Mouse (Mus musculus) hematopoietic stem cell, adult 5-6 weeks (primary cell): ENCODE data around the gene Zfp764. TPM values are rescaled to one million over a fixed set of nuclear protein-coding genes. Genes with fewer than 3 reads are reported as not detected.

Source experiments
- ATAC-seq, 2 experiments: fragments of 125-278 bp in 1 of 2; replicated peaks in 1 of 2; 2 replicates each; pipeline ENCODE4 v1.8.0; 2016 to 2017; ENCODE audit warnings: inconsistent platforms in 2 of 2, mild to moderate bottlenecking in 2 of 2, moderate number of reproducible peaks in 2 of 2, low read depth in 1 of 2, moderate TSS enrichment in 1 of 2; ENCODE audit not compliant: low FRiP score in 2 of 2, poor library complexity in 2 of 2, severe bottlenecking in 2 of 2, insufficient read depth in 1 of 2, low TSS enrichment in 1 of 2
- total RNA-seq: library from RNA; stranded (forward); fragments of 172-1452, 232-1000 nt; gene quantifications from 2 replicates; pipeline ENCODE4 v1.2.3, GENCODE M21; 2017

The Zfp764 gene
- total RNA-seq, 1 experiment from 2014 or later, result 13.9 TPM

DNA sequence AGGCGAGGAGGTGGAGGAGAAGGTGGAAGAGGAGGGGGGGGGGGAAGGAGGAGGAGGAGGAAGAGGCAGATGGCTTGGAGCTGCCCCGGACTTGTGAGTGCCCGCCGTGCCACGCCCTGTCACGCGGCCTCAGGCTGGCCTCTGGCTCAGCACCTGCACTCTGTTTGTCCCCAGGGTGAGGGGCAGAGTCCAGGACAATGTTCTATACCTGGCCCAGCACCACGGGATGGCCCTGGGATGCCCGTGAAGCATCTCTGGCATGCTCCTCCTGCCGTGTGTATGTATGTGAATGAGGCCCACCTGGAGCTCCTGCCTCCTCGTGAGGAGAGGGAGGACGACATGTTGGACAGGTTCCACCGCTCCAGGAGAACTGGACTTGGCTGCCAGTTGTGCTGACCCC lies 45.2 kb downstream of the Zfp764 start:
- no peak for ATAC-seq

DNA sequence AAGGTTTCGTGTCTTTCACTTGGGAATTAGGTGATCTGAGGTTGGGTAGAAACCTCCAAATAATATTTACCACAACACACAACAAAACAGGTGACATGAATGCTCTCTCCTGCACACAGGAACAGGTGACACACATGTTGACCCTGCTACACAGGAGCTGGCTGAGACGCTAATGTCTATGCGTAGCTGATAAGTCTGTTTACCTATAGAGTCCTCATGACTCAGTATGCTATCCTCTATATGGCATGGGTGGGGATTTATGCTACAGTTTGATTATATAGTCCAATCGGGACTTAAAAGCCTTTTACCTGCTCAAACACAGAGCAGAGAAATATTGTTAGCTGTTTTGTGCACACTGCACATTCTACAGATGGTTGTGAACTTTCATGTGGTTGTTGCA lies 46.4 kb downstream of the Zfp764 start:
- no peak for ATAC-seq

DNA sequence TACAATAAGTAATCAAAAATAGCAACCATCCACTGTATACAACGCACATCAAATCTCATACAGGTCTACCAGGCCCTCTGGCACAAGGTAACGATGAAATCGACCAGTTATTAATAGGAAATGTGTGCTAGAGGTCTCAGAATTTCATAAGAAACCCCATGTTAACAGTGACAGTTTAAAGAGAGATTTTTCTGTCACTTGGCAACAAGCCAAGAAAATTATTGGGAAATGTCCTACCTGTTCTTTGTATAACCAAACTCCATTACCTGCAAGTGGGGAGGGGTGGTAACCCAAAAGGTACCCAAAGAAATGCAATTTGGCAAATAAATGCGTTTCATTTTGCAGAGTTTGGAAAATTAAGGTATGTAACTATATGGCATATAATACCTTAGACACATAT lies 48.1 kb downstream of the Zfp764 start:
- ATAC-seq, result no peak

DNA sequence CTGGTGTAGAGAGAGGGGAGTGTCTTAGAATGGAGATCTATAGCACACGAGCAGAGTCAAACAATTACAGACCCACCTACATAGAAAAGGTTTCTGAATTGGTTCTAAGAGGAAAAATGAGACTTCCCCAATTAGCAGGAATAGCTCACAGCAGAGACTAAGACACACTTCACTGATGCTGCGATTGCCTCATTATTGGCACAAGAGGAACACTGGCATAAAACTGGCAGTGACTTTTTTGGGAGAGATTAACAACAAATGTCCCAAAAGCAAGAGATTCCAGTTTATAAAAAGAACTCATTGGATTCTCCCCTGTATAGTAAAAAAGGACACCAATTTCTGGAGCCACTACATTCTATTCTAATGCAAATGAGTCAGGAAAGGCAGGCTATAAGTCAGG lies 48.8 kb downstream of the Zfp764 start:
- no peak for ATAC-seq

DNA sequence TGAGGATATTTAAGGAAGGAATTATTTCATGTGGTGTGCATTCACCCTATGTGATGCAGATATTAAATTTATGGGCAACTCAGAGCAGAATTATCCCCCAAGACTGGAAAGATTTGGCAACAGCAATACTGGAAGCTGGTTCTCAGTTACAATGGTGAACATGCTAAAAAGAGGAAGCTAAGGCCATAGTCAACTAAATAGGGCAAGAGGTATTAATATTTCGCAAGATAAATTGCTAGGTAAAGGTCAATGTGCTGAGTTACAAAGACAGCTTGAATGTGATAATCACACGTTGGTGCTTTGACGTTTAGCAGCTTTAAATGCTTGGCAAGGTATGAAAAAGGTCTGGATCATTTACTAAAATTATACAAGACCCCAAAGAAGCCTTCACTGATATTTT lies 50.8 kb downstream of the Zfp764 start:
- ATAC-seq, result no peak

Other genes with a start within 250 kb of the Zfp764 start
- 32.0 and 63.9 TPM in 2 replicates for gene Cd2bp2, start 210.8 kb downstream of the Zfp764 start, total RNA-seq
- gene Tbc1d10b, start 198.4 kb downstream of the Zfp764 start, total RNA-seq, result 33.2 and 36.4 TPM in 2 replicates
- gene Mylpf, start 197.9 kb downstream of the Zfp764 start, total RNA-seq, result 8.3 and 23.4 TPM in 2 replicates
- 19.8 and 29.2 TPM in 2 replicates for gene Zfp553, start 173.8 kb downstream of the Zfp764 start, total RNA-seq
- 145 and 165 TPM in 2 replicates for gene Sept1, start 173.7 kb downstream of the Zfp764 start, total RNA-seq
- 3.9 and 10.2 TPM in 2 replicates for gene Zfp771, start 162.5 kb downstream of the Zfp764 start, total RNA-seq
- 59.0 and 60.5 TPM in 2 replicates for gene Dctpp1, start 146.1 kb downstream of the Zfp764 start, total RNA-seq
- 76.8 and 79.8 TPM in 2 replicates for gene Sephs2, start 132.8 kb downstream of the Zfp764 start, total RNA-seq
- 13.7 and 23.1 TPM in 2 replicates for gene Itgal, start 110.6 kb downstream of the Zfp764 start, total RNA-seq
- gene Zfp768, start 61.2 kb downstream of the Zfp764 start, total RNA-seq, result 9.1 and 11.1 TPM in 2 replicates
- 6.8 TPM in 2 replicates for gene Zfp747, start 30.8 kb downstream of the Zfp764 start, total RNA-seq
- 7.4 and 7.8 TPM in 2 replicates for gene 9130019O22Rik, start 19.7 kb downstream of the Zfp764 start, total RNA-seq
- 7.4 and 8.1 TPM in 2 replicates for gene E430018J23Rik, start 13.2 kb downstream of the Zfp764 start, total RNA-seq
- 3.7 and 11.5 TPM in 2 replicates for gene Zfp688, start 15.2 kb upstream of the Zfp764 start, total RNA-seq
- gene Zfp689, start 42.3 kb upstream of the Zfp764 start, total RNA-seq, result 3.1 and 4.3 TPM in 2 replicates
- gene Prr14, start 52.8 kb upstream of the Zfp764 start, total RNA-seq, result 23.6 and 29.6 TPM in 2 replicates
- 15.2 and 27.3 TPM in 2 replicates for gene Fbrs, start 72.4 kb upstream of the Zfp764 start, total RNA-seq
- gene Srcap, start 105.2 kb upstream of the Zfp764 start, total RNA-seq, result 24.2 and 38.4 TPM in 2 replicates
- 8.9 and 9.1 TPM in 2 replicates for gene Gm42715, start 112.8 kb upstream of the Zfp764 start, total RNA-seq
- gene Tmem265, start 154.6 kb upstream of the Zfp764 start, total RNA-seq, result 0.65 and 9.4 TPM in 2 replicates
- 35.7 and 51.0 TPM in 2 replicates for gene Phkg2, start 166.5 kb upstream of the Zfp764 start, total RNA-seq
- gene Ccdc189, start 181.8 kb upstream of the Zfp764 start, total RNA-seq, result 3.6 and 8.4 TPM in 2 replicates
- 52.4 and 54.8 TPM in 2 replicates for gene Rnf40, start 181.9 kb upstream of the Zfp764 start, total RNA-seq
- 16.1 and 16.8 TPM in 2 replicates for gene Zfp629, start 209.0 kb upstream of the Zfp764 start, total RNA-seq